ENCODE assay signal across 8 mouse cellular contexts in genomic region chr10:13564364-13565079, GRCm38 (mm10). TPM values are rescaled to one million over a fixed set of nuclear protein-coding genes. Genes with fewer than 3 reads are reported as not detected.
DNase-seq lines count a peak whose midpoint lies in the region; ATAC-seq and TF ChIP-seq lines count a peak whose summit lies in the region.

No protein-coding gene starts in this region.

- peaks cover 42% of the 10 kb centered on the region for H3K36me3 ChIP-seq in forebrain, embryonic 10.5 days (replicated peaks)
- peaks cover 29% of the 10 kb centered on the region for H3K36me3 ChIP-seq in heart, postnatal 0 days (replicated peaks; ENCODE audit: control insufficient read depth, insufficient read depth, low read length)
- H3K36me3 ChIP-seq in liver, postnatal 0 days (replicated peaks; ENCODE audit: insufficient read depth, low read length), result peaks cover 17% of the 10 kb centered on the region
- 0 out of 2 replicates have a peak, but pooled peaks cover 3% of the 10 kb centered on the region for H3K36me3 ChIP-seq in neural tube, embryonic 15.5 days

- H3K4me1 ChIP-seq in forebrain, embryonic 10.5 days, result peaks cover 5% of the 10 kb centered on the region; the same call in 1 of the 2 replicates
- peaks cover 3% of the 10 kb centered on the region; the same call in 1 of the 2 replicates for H3K4me1 ChIP-seq in heart, postnatal 0 days (ENCODE audit: control insufficient read depth, insufficient read depth)
- H3K4me1 ChIP-seq in liver, postnatal 0 days (ENCODE audit: insufficient read depth), result peaks cover 4% of the 10 kb centered on the region; the same call in 1 of the 2 replicates
- H3K4me1 ChIP-seq in neural tube, embryonic 15.5 days, result peaks cover 13% of the 10 kb centered on the region

- peak overlapping the region; percentile 25 for H3K4me3 ChIP-seq in forebrain, embryonic 10.5 days
- peak overlapping the region; percentile 33 for H3K4me3 ChIP-seq in heart, postnatal 0 days (ENCODE audit: low read depth, low read length)
- H3K4me3 ChIP-seq in liver, postnatal 0 days (ENCODE audit: low read depth, low read length), result no peak overlapping the region
- peak overlapping the region; percentile 35 for H3K4me3 ChIP-seq in neural tube, embryonic 15.5 days (replicated peaks)

- H3K27ac ChIP-seq in forebrain, embryonic 10.5 days, result no peak overlapping the region
- no peak overlapping the region for H3K27ac ChIP-seq in heart, postnatal 0 days (ENCODE audit: low read depth)
- no peak overlapping the region for H3K27ac ChIP-seq in liver, postnatal 0 days (ENCODE audit: low read depth)
- no peak overlapping the region for H3K27ac ChIP-seq in neural tube, embryonic 15.5 days (replicated peaks)

- no peak overlapping the region for H3K9ac ChIP-seq in heart, postnatal 0 days (replicated peaks; ENCODE audit: low read depth, low read length)
- no peak overlapping the region for H3K9ac ChIP-seq in liver, postnatal 0 days (replicated peaks)
- no peak overlapping the region for H3K9ac ChIP-seq in neural tube, embryonic 15.5 days (replicated peaks)

- TF ChIP-seq CTCF in heart, postnatal 0 days (IDR thresholded peaks at IDR 0.05; ENCODE audit: low read depth), result peak; percentile 87
- peak; percentile 89 for TF ChIP-seq CTCF in liver, postnatal 0 days (IDR thresholded peaks at IDR 0.05; ENCODE audit: low read depth)

- peak; percentile 58; the same call in 1 of the 2 replicates for ATAC-seq in heart, postnatal 0 days (ENCODE audit: insufficient read depth, low read depth)
- 0 out of 2 replicates have a peak, but pooled peaks have one; percentile 41 for ATAC-seq in liver, postnatal 0 days
- ATAC-seq in neural tube, embryonic 15.5 days (ENCODE audit: low FRiP score), result peak; percentile 91

- TF ChIP-seq EP300 in heart, postnatal 0 days (IDR thresholded peaks at IDR 0.05; ENCODE audit: low read depth), result no peak
- TF ChIP-seq EP300 in liver, postnatal 0 days (IDR thresholded peaks at IDR 0.05; ENCODE audit: low read depth), result no peak

- peak; percentile 72 to 77 for DNase-seq in B cell, adult 2 months
- DNase-seq in brain, adult 2 months (ENCODE audit: low read depth, low spot score), result peak; percentile 90
- DNase-seq in forebrain, embryonic 10.5 days (ENCODE audit: extremely low spot score, low spot score), result peak; percentile 66
- DNase-seq in heart, postnatal 0 days (ENCODE audit: low spot score), result peak; percentile 29
- DNase-seq in kidney, postnatal 25 days, result peak; percentile 64 to 66
- DNase-seq in liver, postnatal 0 days, result peak; percentile 57
- peak; percentile 48 for DNase-seq in testis, postnatal 14 days (ENCODE audit: low spot score)

- WGBS in forebrain, embryonic 10.5 days, result 27% methylated on average over 24 of the region's 24 CpGs
- WGBS in heart, postnatal 0 days, result 24% methylated on average over 24 of the region's 24 CpGs
- 32% methylated on average over 24 of the region's 24 CpGs for WGBS in liver, postnatal 0 days (ENCODE audit: insufficient replicate concordance)
- WGBS in neural tube, embryonic 15.5 days, result 26% methylated on average over 24 of the region's 24 CpGs

- peak overlapping the region; percentile 62 for H3K4me2 ChIP-seq in heart, postnatal 0 days (ENCODE audit: low read depth, low read length)
- peak overlapping the region; percentile 47 for H3K4me2 ChIP-seq in liver, postnatal 0 days (ENCODE audit: low read depth, low read length)
- peak overlapping the region; percentile 66 for H3K4me2 ChIP-seq in neural tube, embryonic 15.5 days

- peaks cover 33% of the 10 kb centered on the region for H3K27me3 ChIP-seq in forebrain, embryonic 10.5 days (ENCODE audit: poor library complexity, severe bottlenecking)
- H3K27me3 ChIP-seq in heart, postnatal 0 days (ENCODE audit: control insufficient read depth, insufficient read depth, low read length), result no peaks in the 10 kb centered on the region
- H3K27me3 ChIP-seq in liver, postnatal 0 days (ENCODE audit: insufficient read depth, low read length), result no peaks in the 10 kb centered on the region
- H3K27me3 ChIP-seq in neural tube, embryonic 15.5 days (replicated peaks), result 0 out of 2 replicates have a peak, but pooled peaks cover 7% of the 10 kb centered on the region

- no peaks in the 10 kb centered on the region for H3K9me3 ChIP-seq in forebrain, embryonic 10.5 days
- no peaks in the 10 kb centered on the region for H3K9me3 ChIP-seq in heart, postnatal 0 days (replicated peaks; ENCODE audit: control insufficient read depth, low read length)
- H3K9me3 ChIP-seq in liver, postnatal 0 days (ENCODE audit: low read length), result no peaks in the 10 kb centered on the region
- H3K9me3 ChIP-seq in neural tube, embryonic 15.5 days (replicated peaks), result no peaks in the 10 kb centered on the region

RNA-seq across cellular contexts. Expression of gene Pex3, which starts 11.6 kb away (rescaled TPM):
- polyA plus RNA-seq in forebrain, embryonic 10.5 days (2016; fragmentation: Nextera tagmentation; extraction: Ambion mirVana), result 16.3 and 18.5 TPM in 2 replicates
- total RNA-seq in heart, postnatal 0 days (2014; rRNA removed; ENCODE audit: low replicate concordance), result 31.0 and 46.8 TPM in 2 replicates
- 24.5 and 25.0 TPM in 2 replicates for polyA plus RNA-seq in heart, postnatal 0 days (2015; fragmentation: Nextera tagmentation; extraction: Ambion mirVana)
- polyA plus RNA-seq in liver, postnatal 0 days (2015; fragmentation: Nextera tagmentation; extraction: Ambion mirVana), result 13.6 and 14.5 TPM in 2 replicates
- polyA plus RNA-seq in neural tube, embryonic 15.5 days (2015; fragmentation: Nextera tagmentation; extraction: Ambion mirVana), result 25.7 and 25.8 TPM in 2 replicates

RNA-seq across cellular contexts. Expression of gene Adat2, which starts 11.8 kb away (rescaled TPM):
- 5.0 and 6.0 TPM in 2 replicates for polyA plus RNA-seq in forebrain, embryonic 10.5 days (2016; fragmentation: Nextera tagmentation; extraction: Ambion mirVana)
- total RNA-seq in heart, postnatal 0 days (2014; rRNA removed; ENCODE audit: low replicate concordance), result 0.99 TPM in 1 of 2 replicates, not detected in the other
- polyA plus RNA-seq in heart, postnatal 0 days (2015; fragmentation: Nextera tagmentation; extraction: Ambion mirVana), result 2.0 and 2.3 TPM in 2 replicates
- 2.1 and 2.9 TPM in 2 replicates for polyA plus RNA-seq in liver, postnatal 0 days (2015; fragmentation: Nextera tagmentation; extraction: Ambion mirVana)
- 2.0 and 2.4 TPM in 2 replicates for polyA plus RNA-seq in neural tube, embryonic 15.5 days (2015; fragmentation: Nextera tagmentation; extraction: Ambion mirVana)

Comparison
In these comparisons a context has a peak if more than half of its experiments do, and no peak if none do; other contexts are left out.
1. DNase-seq: peak in every context shown above with its lines; median percentile 90 in brain, adult 2 months; 74 in B cell, adult 2 months; 66 in forebrain, embryonic 10.5 days; 65 in kidney, postnatal 25 days; 57 in liver, postnatal 0 days; 48 in testis, postnatal 14 days; 29 in heart, postnatal 0 days.
2. ATAC-seq: peak in every context shown above with its lines; median percentile 91 in neural tube, embryonic 15.5 days; 58 in heart, postnatal 0 days; 41 in liver, postnatal 0 days.